Mouse (Mus musculus) stomach, postnatal 0 days (tissue): ENCODE data around the gene Htr6.

Experiments
- CTCF ChIP-seq: IDR thresholded peaks from 2 replicates; pipeline ENCODE4 v1.5.1; 2016; ENCODE audit warnings: antibody characterized with exemption, low read depth, mild to moderate bottlenecking, moderate library complexity
- EP300 ChIP-seq: optimal IDR thresholded peaks from 2 replicates; pipeline ENCODE3; 2016; ENCODE audit warnings: antibody characterized with exemption

GRCm38 (mm10) chr4:139052796-139053195 is 22.6 kb downstream of the Htr6 start:
- no peak for TF ChIP-seq CTCF
- no peak for TF ChIP-seq EP300
